Mouse (Mus musculus): Measurements from ENCODE around the gene Thrb. TPM values are rescaled to one million over a fixed set of nuclear protein-coding genes. Genes with fewer than 3 reads are reported as not detected.

Thrb gene
- polyA plus RNA-seq, 1 experiment from 2014 or later, result 4.7 TPM

DNA sequence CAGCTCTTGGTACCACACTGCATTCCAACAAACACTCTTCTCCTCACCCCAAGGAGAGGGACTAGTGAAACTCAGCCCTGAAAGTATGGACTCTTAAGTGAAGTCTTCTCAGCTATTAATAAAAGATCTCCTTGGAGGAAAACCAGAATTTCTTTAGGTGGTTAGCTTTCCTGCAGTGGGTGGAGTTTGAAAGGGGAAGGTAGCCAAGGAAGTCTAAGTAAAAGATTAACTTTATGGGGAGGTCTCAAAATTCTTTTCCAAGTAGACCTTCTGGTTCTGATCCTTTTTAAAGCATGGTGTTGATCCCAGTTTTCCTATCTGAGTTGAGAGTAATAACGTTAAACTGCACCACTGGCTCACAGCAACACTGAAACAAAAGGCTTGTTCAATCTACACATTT, 31.2 kb downstream of the Thrb start:
- no peaks in the 10 kb centered on the region for H3K4me1 ChIP-seq (ENCODE audit: control insufficient read depth, insufficient read depth, low read length)
- H3K9me3 ChIP-seq (replicated peaks; ENCODE audit: control insufficient read depth, low read length), result no peaks in the 10 kb centered on the region
- H3K4me3 ChIP-seq (replicated peaks; ENCODE audit: low read length), result no peak overlapping the region
- no peak for ATAC-seq (ENCODE audit: insufficient read depth, low FRiP score)
- WGBS, result 47% methylated on average over 1 of the region's 1 CpGs
- no peak overlapping the region for H3K4me2 ChIP-seq (ENCODE audit: low read depth, low read length)
- H3K36me3 ChIP-seq (ENCODE audit: control insufficient read depth, insufficient read depth, low read length), result no peaks in the 10 kb centered on the region
- no peak overlapping the region for H3K9ac ChIP-seq (ENCODE audit: low read length)
- H3K27me3 ChIP-seq (ENCODE audit: control insufficient read depth, insufficient read depth, low read length), result no peaks in the 10 kb centered on the region
- no peak overlapping the region for H3K27ac ChIP-seq (ENCODE audit: low read length)

DNA sequence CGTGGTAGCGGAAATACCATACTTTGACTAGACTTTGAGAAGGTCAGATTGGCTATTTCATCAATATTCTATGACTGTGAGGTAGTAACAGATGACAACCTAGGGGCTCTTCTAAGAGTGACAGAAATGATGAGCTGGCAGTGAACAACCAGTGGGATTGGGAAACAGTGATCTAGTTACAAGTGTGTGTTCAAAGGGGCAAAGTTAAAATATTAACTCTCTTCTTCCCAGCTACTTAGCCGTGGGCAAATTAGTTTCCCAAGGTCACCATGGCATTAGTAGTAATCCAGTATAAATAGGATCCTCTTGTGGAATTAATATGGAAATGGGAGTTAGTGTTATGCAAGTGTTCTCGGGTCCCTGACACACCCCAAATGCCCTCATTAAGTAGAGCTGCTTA, 35.5 kb downstream of the Thrb start:
- Histone ChIP-seq H3K27me3 (ENCODE audit: control insufficient read depth, insufficient read depth, low read length) (no peaks in the 10 kb centered on the region), H3K4me3 (replicated peaks; ENCODE audit: low read length) (no peak overlapping the region), H3K36me3 (ENCODE audit: control insufficient read depth, insufficient read depth, low read length) (no peaks in the 10 kb centered on the region), H3K4me1 (ENCODE audit: control insufficient read depth, insufficient read depth, low read length) (no peaks in the 10 kb centered on the region), H3K9ac (ENCODE audit: low read length) (no peak overlapping the region), H3K4me2 (ENCODE audit: low read depth, low read length) (no peak overlapping the region), H3K27ac (ENCODE audit: low read length) (no peak overlapping the region), H3K9me3 (replicated peaks; ENCODE audit: control insufficient read depth, low read length) (no peaks in the 10 kb centered on the region)
- WGBS, result 85% methylated on average over 4 of the region's 4 CpGs
- ATAC-seq (ENCODE audit: insufficient read depth, low FRiP score), result no peak

- Histone ChIP-seq H3K9ac (ENCODE audit: low read length) (no peak overlapping the region), H3K27me3 (ENCODE audit: control insufficient read depth, insufficient read depth, low read length) (no peaks in the 10 kb centered on the region), H3K36me3 (ENCODE audit: control insufficient read depth, insufficient read depth, low read length) (no peaks in the 10 kb centered on the region), H3K4me1 (ENCODE audit: control insufficient read depth, insufficient read depth, low read length) (no peaks in the 10 kb centered on the region), H3K4me2 (ENCODE audit: low read depth, low read length) (no peak overlapping the region), H3K4me3 (replicated peaks; ENCODE audit: low read length) (no peak overlapping the region), H3K9me3 (replicated peaks; ENCODE audit: control insufficient read depth, low read length) (no peaks in the 10 kb centered on the region), H3K27ac (ENCODE audit: low read length) (no peak overlapping the region)
- WGBS, result 76% methylated on average over 9 of the region's 9 CpGs
- ATAC-seq (ENCODE audit: insufficient read depth, low FRiP score), result no peak
These were observed 38.0 kb downstream of the Thrb start for GRCm38 (mm10) chr14:17697920-17698632.

DNA sequence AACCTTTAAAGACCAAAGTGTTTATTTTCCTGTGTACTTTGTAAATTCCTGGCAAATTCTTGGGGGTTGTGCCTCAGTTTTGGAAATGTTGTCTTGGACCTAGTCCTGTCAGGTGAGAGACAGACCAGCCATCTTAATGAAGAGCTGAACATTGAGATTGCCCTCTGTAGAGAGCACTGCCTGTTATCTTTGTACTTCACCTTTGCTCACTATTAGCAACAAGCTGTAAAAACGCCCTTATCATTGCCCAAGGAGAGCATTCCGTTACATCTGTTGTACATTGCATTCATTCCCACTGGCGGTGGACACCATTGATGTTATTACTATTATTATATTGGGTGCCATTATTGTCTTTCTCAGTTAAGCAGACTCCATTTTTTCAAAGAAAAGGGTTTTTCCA, 40.2 kb downstream of the Thrb start:
- 81% methylated on average over 3 of the region's 3 CpGs for whole genome bisulfite sequencing
- no peak for ATAC-seq (ENCODE audit: insufficient read depth, low FRiP score)
- no peaks in the 10 kb centered on the region for H3K27me3 ChIP-seq (ENCODE audit: control insufficient read depth, insufficient read depth, low read length)

DNA sequence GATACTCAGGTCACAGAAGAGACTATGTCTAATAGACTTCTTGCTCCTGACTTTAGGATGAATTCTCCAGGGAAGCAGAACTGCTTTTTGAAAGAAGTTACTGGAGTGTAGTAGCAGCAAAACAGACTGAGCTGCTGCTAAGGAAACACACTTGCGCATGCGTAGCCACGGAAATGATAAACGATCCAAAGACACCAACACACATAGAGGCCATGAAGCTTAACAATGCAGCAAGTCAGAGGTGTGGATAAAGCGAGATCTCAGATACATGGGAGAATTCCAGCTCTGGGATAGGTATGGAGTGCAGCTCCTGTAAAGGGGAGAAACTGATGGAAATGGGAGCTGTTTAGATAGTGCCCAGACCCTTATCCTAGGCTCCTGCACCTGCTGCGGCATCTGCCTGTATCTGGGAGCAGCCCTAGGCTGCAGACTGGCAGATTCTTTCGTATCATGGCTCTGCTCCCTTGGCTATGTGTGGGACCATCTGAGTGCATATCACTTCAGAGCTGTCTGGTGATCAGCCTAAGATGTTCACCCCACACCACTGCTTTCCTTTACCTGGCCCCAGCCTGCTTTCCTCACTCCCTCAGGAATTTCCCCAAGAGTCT, 53.3 kb downstream of the Thrb start:
- Histone ChIP-seq H3K4me1 (ENCODE audit: control insufficient read depth, insufficient read depth, low read length) (no peaks in the 10 kb centered on the region), H3K27me3 (ENCODE audit: control insufficient read depth, insufficient read depth, low read length) (no peaks in the 10 kb centered on the region), H3K4me3 (replicated peaks; ENCODE audit: low read length) (no peak overlapping the region), H3K9ac (ENCODE audit: low read length) (no peak overlapping the region), H3K27ac (ENCODE audit: low read length) (no peak overlapping the region), H3K36me3 (ENCODE audit: control insufficient read depth, insufficient read depth, low read length) (no peaks in the 10 kb centered on the region), H3K9me3 (replicated peaks; ENCODE audit: control insufficient read depth, low read length) (no peaks in the 10 kb centered on the region), H3K4me2 (ENCODE audit: low read depth, low read length) (no peak overlapping the region)
- 83% methylated on average over 7 of the region's 7 CpGs for WGBS
- ATAC-seq (ENCODE audit: insufficient read depth, low FRiP score), result no peak

More for the DNA sequence above, 40.2 kb downstream of the Thrb start:
- Histone ChIP-seq H3K9me3 (replicated peaks; ENCODE audit: control insufficient read depth, low read length) (no peaks in the 10 kb centered on the region), H3K36me3 (ENCODE audit: control insufficient read depth, insufficient read depth, low read length) (no peaks in the 10 kb centered on the region), H3K27ac (ENCODE audit: low read length) (no peak overlapping the region), H3K4me1 (ENCODE audit: control insufficient read depth, insufficient read depth, low read length) (no peaks in the 10 kb centered on the region), H3K4me3 (replicated peaks; ENCODE audit: low read length) (no peak overlapping the region), H3K4me2 (ENCODE audit: low read depth, low read length) (no peak overlapping the region), H3K9ac (ENCODE audit: low read length) (no peak overlapping the region)

DNA sequence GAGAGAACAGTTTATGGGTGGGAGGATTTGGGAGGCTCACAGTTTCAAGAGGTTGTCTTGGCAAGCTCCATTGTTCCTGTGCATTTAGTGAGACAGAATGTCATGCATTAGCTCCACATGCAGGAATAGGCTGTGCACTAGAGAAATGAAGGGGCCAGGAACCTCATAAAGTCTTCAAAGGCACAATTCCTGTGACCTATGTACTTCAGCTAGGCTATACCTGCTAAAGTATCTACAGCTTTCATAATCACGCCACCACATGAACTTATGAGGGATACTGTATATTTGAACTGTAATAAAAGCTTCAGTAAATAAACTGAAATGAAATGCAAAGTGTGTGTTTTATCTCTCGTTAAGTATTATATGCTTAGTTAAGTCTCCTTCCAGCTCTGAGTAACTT, 59.4 kb downstream of the Thrb start:
- Histone ChIP-seq H3K4me1 (ENCODE audit: control insufficient read depth, insufficient read depth, low read length) (no peaks in the 10 kb centered on the region), H3K36me3 (ENCODE audit: control insufficient read depth, insufficient read depth, low read length) (no peaks in the 10 kb centered on the region), H3K27me3 (ENCODE audit: control insufficient read depth, insufficient read depth, low read length) (no peaks in the 10 kb centered on the region), H3K27ac (ENCODE audit: low read length) (no peak overlapping the region), H3K9ac (ENCODE audit: low read length) (no peak overlapping the region), H3K4me3 (replicated peaks; ENCODE audit: low read length) (no peak overlapping the region), H3K4me2 (ENCODE audit: low read depth, low read length) (no peak overlapping the region), H3K9me3 (replicated peaks; ENCODE audit: control insufficient read depth, low read length) (no peaks in the 10 kb centered on the region)
- no peak for ATAC-seq (ENCODE audit: insufficient read depth, low FRiP score)
- WGBS, result 71% methylated on average over 2 of the region's 2 CpGs

- H3K27me3 ChIP-seq (ENCODE audit: control insufficient read depth, insufficient read depth, low read length), result no peaks in the 10 kb centered on the region
- H3K9ac ChIP-seq (ENCODE audit: low read length), result no peak overlapping the region
- no peak overlapping the region for H3K4me3 ChIP-seq (replicated peaks; ENCODE audit: low read length)
- H3K9me3 ChIP-seq (replicated peaks; ENCODE audit: control insufficient read depth, low read length), result no peaks in the 10 kb centered on the region
- H3K36me3 ChIP-seq (ENCODE audit: control insufficient read depth, insufficient read depth, low read length), result no peaks in the 10 kb centered on the region
- no peak for ATAC-seq (ENCODE audit: insufficient read depth, low FRiP score)
- H3K4me2 ChIP-seq (ENCODE audit: low read depth, low read length), result no peak overlapping the region
- WGBS, result 35% methylated on average over 1 of the region's 1 CpGs
- H3K4me1 ChIP-seq (ENCODE audit: control insufficient read depth, insufficient read depth, low read length), result no peaks in the 10 kb centered on the region
- no peak overlapping the region for H3K27ac ChIP-seq (ENCODE audit: low read length)
These were observed 62.9 kb downstream of the Thrb start for GRCm38 (mm10) chr14:17722824-17723445.

- Histone ChIP-seq H3K4me1 (ENCODE audit: control insufficient read depth, insufficient read depth, low read length) (no peaks in the 10 kb centered on the region), H3K4me3 (replicated peaks; ENCODE audit: low read length) (no peak overlapping the region), H3K4me2 (ENCODE audit: low read depth, low read length) (no peak overlapping the region), H3K27me3 (ENCODE audit: control insufficient read depth, insufficient read depth, low read length) (no peaks in the 10 kb centered on the region), H3K27ac (ENCODE audit: low read length) (no peak overlapping the region), H3K9ac (ENCODE audit: low read length) (no peak overlapping the region), H3K9me3 (replicated peaks; ENCODE audit: control insufficient read depth, low read length) (no peaks in the 10 kb centered on the region), H3K36me3 (ENCODE audit: control insufficient read depth, insufficient read depth, low read length) (no peaks in the 10 kb centered on the region)
- 65% methylated on average over 3 of the region's 3 CpGs for WGBS
- ATAC-seq (ENCODE audit: insufficient read depth, low FRiP score), result no peak
These were observed 64.5 kb downstream of the Thrb start for GRCm38 (mm10) chr14:17724577-17724976.

DNA sequence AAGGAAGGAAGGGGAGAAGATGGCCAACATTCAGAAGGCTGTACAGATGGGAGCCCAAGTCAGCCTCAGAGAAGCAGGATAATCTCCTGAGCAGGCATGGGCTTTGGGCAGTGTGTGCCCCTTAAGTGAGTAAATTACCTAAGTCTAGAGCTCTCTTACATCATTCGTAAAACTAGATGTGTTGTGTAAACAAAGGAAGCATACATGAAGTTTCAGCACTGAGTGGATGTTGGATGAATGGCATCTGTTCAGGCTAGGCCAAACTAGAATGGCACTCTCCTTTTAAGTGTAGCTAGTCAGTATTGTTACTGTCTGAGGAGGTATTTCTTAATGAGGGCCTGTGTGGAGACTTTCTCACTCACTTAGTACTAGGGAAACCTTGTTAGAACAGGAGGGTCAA, 66.8 kb downstream of the Thrb start:
- Histone ChIP-seq H3K4me3 (replicated peaks; ENCODE audit: low read length) (no peak overlapping the region), H3K9me3 (replicated peaks; ENCODE audit: control insufficient read depth, low read length) (no peaks in the 10 kb centered on the region), H3K4me2 (ENCODE audit: low read depth, low read length) (no peak overlapping the region), H3K9ac (ENCODE audit: low read length) (no peak overlapping the region), H3K27me3 (ENCODE audit: control insufficient read depth, insufficient read depth, low read length) (no peaks in the 10 kb centered on the region), H3K27ac (ENCODE audit: low read length) (no peak overlapping the region), H3K36me3 (ENCODE audit: control insufficient read depth, insufficient read depth, low read length) (no peaks in the 10 kb centered on the region), H3K4me1 (ENCODE audit: control insufficient read depth, insufficient read depth, low read length) (no peaks in the 10 kb centered on the region)
- 35% methylated on average over 1 of the region's 1 CpGs for WGBS
- ATAC-seq (ENCODE audit: insufficient read depth, low FRiP score), result no peak

All from stomach, embryonic 16.5 days (tissue).